Mouse (Mus musculus) R1 (cell line): ENCODE data around the gene Eef1a2.

Experiments
- DNase-seq: peaks from one replicate; pipeline ENCODE4 v3.0.0-alpha.2; 2018; ENCODE audit warnings: low read depth, low spot score

The Eef1a2 gene

GRCm38 (mm10) chr2:181158471-181158870 lies 1.7 kb upstream of the Eef1a2 start:
- no peak for DNase-seq

GRCm38 (mm10) chr2:181157716-181158302 lies 995 bp upstream of the Eef1a2 start:
- DNase-seq, result no peak

- DNase-seq, result no peak
Observed at GRCm38 (mm10) chr2:181157180-181157579, 366 bp upstream of the Eef1a2 start.

GRCm38 (mm10) chr2:181155801-181156200 lies 1.0 kb downstream of the Eef1a2 start:
- no peak for DNase-seq

- DNase-seq, result no peak
Observed at GRCm38 (mm10) chr2:181154831-181155415, 1.9 kb downstream of the Eef1a2 start.

- DNase-seq, result no peak
Observed at GRCm38 (mm10) chr2:181154361-181154760, 2.5 kb downstream of the Eef1a2 start.

- peak; percentile 60 for DNase-seq
Observed at GRCm38 (mm10) chr2:181153837-181154236, 3.0 kb downstream of the Eef1a2 start.

- no peak for DNase-seq
Observed at GRCm38 (mm10) chr2:181153131-181153530, 3.7 kb downstream of the Eef1a2 start.

- no peak for DNase-seq
Observed at GRCm38 (mm10) chr2:181152701-181153100, 4.1 kb downstream of the Eef1a2 start.

- DNase-seq, result no peak
Observed at GRCm38 (mm10) chr2:181150281-181150680, 6.5 kb downstream of the Eef1a2 start.

- no peak for DNase-seq
Observed at GRCm38 (mm10) chr2:181148318-181148955, 8.4 kb downstream of the Eef1a2 start.

GRCm38 (mm10) chr2:181147546-181148317 lies 9.1 kb downstream of the Eef1a2 start:
- peak; percentile 77 for DNase-seq

- DNase-seq, result no peak
Observed at GRCm38 (mm10) chr2:181146976-181147545, 9.8 kb downstream of the Eef1a2 start.

GRCm38 (mm10) chr2:181144675-181145074 lies 12.1 kb downstream of the Eef1a2 start:
- no peak for DNase-seq

GRCm38 (mm10) chr2:181143509-181144276 lies 13.1 kb downstream of the Eef1a2 start:
- DNase-seq, result no peak

GRCm38 (mm10) chr2:181142703-181143135 lies 14.1 kb downstream of the Eef1a2 start:
- no peak for DNase-seq

GRCm38 (mm10) chr2:181139641-181140193 lies 17.1 kb downstream of the Eef1a2 start:
- DNase-seq, result no peak

- peak; percentile 50 for DNase-seq
Observed at GRCm38 (mm10) chr2:181136934-181137333, 19.9 kb downstream of the Eef1a2 start.

GRCm38 (mm10) chr2:181135446-181135818 lies 21.4 kb downstream of the Eef1a2 start:
- DNase-seq, result no peak

- DNase-seq, result peak; percentile 80
Observed at GRCm38 (mm10) chr2:181134591-181135445, 22.0 kb downstream of the Eef1a2 start, which contains the start of gene Kcnq2. Gene Kcnq2, minus strand, starts transcription at chr2:181135300.
